Mouse (Mus musculus) left cerebral cortex, postnatal 36 days (tissue): ENCODE data around the gene Camta1. TPM values are rescaled to one million over a fixed set of nuclear protein-coding genes. Genes with fewer than 3 reads are reported as not detected.

Source experiments
- DNase-seq, 2 experiments: peaks; one replicate each; pipeline ENCODE4 v3.0.0; 2021 to 2022; ENCODE audit warnings: low spot score in 2 of 2, mixed read lengths in 1 of 2
- intact Hi-C: fragments of 180-260 bp; cut with DNase I; formaldehyde crosslinking; loops from one replicate; pipeline ENCODE4 v1.15.1; 2025
- total RNA-seq, 2 experiments: library from RNA; stranded (reverse); gene quantifications; 2 replicates each; pipeline ENCODE4 v1.2.3; 2021

Camta1 gene
- total RNA-seq, 2 experiments from 2014 or later: 207 to 216 TPM

DNA sequence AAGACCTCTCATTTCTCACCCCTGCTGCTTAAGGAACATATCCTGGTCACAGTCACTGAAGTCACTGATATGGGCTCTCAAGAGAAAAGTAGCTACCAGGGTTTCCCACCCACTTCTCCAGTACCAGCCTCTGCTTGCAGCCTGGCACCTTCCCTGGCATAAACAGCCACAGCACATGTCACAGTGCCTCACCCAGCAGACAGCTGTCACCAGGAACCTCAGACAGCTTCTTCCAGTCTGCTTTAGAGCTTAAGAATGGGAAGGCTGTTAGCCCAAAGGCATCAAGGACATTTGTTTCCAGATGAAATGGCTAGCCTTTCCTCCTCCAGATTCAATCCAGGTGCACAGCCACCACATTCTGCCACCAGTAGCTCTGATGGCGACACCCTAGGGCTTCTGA lies 697.4 kb downstream of the Camta1 start:
- intact Hi-C loops: loop anchor here (5.0 kb wide), 1 partner anchor 33 kb away; no protein-coding TSS in a partner anchor
- DNase-seq: no peak

GRCm38 (mm10) chr4:151161869-151162268 lies 699.8 kb downstream of the Camta1 start:
- intact Hi-C loops: loop anchor here (5.0 kb wide), 1 partner anchor 35 kb away; no protein-coding TSS in a partner anchor
- DNase-seq: no peak

- no peak for DNase-seq
- intact Hi-C loops: loop anchor here (5.0 kb wide), 1 partner anchor 36 kb away; no protein-coding TSS in a partner anchor
Observed at GRCm38 (mm10) chr4:151160932-151161331, 700.7 kb downstream of the Camta1 start.

GRCm38 (mm10) chr4:151160476-151160875 lies 701.2 kb downstream of the Camta1 start:
- no peak for DNase-seq
- intact Hi-C loops: loop anchor here (5.0 kb wide), 1 partner anchor 37 kb away; no protein-coding TSS in a partner anchor

- intact Hi-C loops: loop anchor here (5.0 kb wide), 1 partner anchor 124 kb away; no protein-coding TSS in a partner anchor
- DNase-seq: no peak
Observed at GRCm38 (mm10) chr4:151158250-151158649, 703.4 kb downstream of the Camta1 start.

GRCm38 (mm10) chr4:151156904-151157303 lies 704.8 kb downstream of the Camta1 start:
- peak; percentile 83 to 85 for DNase-seq
- intact Hi-C loops: loop anchor here (2.0 to 5.0 kb wide), 3 partner anchors 125 to 764 kb away; no protein-coding TSS in a partner anchor

DNA sequence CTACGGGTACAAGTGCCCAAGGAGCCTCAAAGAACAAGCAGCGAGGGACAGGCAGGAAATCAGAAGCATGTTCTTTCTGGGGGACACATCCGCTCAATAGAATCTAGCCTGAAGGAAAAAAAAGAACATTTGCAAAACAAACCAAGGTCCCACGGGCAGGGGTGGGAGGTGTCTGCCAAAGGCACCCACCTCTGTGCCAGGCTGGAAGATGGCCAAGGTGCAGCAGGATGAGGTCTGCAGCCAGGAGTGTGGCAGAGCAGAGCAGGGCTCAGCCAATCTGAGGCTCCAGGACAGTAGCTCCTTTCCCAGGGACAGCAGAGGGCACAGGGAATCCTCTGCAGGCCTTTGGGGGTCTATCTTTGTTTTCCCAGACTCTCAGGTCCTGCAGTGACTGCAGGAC lies 706.1 kb downstream of the Camta1 start:
- intact Hi-C loops: loop anchor here (5.0 kb wide), 1 partner anchor 127 kb away; no protein-coding TSS in a partner anchor
- no peak for DNase-seq

DNA sequence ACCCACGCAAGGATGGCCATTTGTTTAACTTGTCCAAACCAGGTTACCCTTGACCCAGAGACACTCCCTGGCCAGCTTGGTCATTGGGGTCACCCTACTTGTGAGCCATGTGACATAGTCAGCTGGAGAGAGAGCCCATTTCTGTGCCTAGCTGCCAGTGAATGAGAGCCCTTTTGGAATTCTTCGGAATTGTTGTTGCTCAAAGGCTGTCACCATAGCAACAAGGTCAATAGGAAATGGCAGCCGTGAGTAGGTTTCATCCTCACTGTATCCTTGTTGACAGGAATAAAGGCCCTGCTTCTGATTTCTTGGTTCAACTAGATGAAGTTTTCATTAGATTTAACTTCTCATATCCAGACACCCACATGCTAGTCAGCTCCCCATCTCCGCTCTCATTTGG lies 707.4 kb downstream of the Camta1 start:
- intact Hi-C loops: no loop called here
- DNase-seq: no peak

GRCm38 (mm10) chr4:151152010-151152409 lies 709.7 kb downstream of the Camta1 start:
- intact Hi-C loops: no loop called here
- no peak for DNase-seq

GRCm38 (mm10) chr4:151150842-151151241 lies 710.8 kb downstream of the Camta1 start:
- DNase-seq: no peak
- intact Hi-C loops: no loop called here

DNA sequence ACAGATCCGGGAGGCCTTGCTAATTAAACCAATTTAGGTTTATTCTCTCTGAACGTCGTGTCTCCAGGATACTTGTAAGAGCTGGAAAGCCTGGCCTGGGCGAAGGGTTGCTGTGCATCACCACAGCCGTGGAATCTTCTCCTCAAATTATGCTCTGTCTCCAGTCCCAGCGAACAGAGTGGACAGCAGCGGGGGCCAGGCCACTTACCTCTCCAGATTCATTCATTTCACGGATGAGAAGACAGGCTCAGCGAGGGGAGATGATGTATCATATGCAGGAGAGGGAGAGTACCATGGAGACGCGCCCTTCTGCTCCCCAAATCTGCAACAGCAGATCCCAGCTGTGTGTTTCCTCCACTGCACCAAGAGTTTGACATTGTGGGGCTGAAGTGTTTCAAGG lies 711.6 kb downstream of the Camta1 start:
- DNase-seq: no peak
- intact Hi-C loops: no loop called here

- intact Hi-C loops: no loop called here
- DNase-seq: no peak
Observed at GRCm38 (mm10) chr4:151147541-151147940, 714.1 kb downstream of the Camta1 start.

- no peak for DNase-seq
- intact Hi-C loops: no loop called here
Observed at GRCm38 (mm10) chr4:151144121-151144520, 717.6 kb downstream of the Camta1 start.

DNA sequence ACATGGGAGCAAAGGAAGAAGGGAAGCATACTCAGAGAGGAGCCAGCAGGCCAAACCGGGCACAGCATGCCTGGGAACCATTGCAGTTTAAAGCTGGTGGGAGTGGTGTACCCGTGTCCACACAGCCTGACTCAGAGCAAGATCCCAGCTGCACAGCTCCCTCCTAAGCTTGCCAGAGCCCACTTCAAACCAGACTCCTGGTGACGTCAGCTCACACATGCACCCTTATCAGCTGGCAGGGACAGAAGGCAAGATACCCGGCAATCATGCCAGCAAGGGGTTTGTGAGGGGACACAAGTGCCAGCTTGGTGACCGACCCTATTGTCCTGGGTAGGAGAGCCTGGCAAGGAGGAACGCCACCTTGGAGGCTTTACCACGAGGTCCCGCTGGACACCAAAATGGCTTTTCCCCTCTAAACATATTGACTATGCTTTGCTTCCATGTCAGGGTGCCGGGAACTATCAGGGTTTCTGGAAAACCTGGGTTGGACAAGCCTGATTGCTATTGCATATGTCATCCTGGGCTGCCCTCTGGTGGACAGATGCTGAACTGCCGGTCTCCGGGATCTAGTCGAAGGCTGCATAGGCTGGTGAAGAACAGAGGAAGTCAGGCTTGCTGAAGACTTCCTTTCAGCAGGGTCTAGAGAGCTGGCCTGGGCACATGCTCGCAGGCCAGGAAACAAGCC lies 720.3 kb downstream of the Camta1 start:
- intact Hi-C loops: loop anchor here (1.0 to 2.0 kb wide), 2 partner anchors 35 to 68 kb away; no protein-coding TSS in a partner anchor
- DNase-seq: peak; percentile 95 to 98

DNA sequence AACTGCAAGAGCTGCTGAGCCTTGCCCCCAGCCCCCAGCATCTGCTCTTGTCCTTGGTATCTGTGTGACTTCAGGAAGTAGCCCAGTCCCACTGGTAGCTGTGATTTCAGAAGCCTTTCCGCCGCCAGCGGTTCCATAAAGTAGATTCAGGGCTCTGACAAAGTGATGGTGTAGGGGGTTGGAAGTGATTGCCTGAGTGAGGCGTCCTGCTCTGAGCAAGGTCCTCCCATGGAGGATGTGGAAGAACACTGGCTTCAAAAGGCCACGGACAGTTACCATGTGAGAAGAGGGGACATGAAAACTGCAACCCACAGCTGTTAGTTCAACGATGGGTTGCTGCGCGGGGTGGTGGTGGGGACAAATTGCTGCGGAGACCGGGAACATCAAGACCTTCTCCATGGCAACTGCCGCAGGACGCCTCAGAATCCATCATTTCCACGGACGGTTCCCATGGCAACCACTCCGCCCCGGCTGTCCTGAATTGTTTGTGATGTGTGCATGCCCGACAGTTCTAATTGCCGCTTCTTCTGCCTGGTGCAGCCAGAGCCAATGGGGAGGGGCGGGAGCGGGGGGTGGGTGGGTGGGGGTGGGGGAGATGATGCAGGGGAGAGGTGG lies 721.2 kb downstream of the Camta1 start:
- DNase-seq: peak; percentile 87 to 90
- intact Hi-C loops: loop anchor here (2.0 kb wide), 1 partner anchor 34 kb away; no protein-coding TSS in a partner anchor

- peak; percentile 85 to 88 for DNase-seq
- intact Hi-C loops: loop anchor here (5.0 kb wide), 1 partner anchor 42 kb away; no protein-coding TSS in a partner anchor
Observed at GRCm38 (mm10) chr4:151139053-151139840, 722.4 kb downstream of the Camta1 start.

DNA sequence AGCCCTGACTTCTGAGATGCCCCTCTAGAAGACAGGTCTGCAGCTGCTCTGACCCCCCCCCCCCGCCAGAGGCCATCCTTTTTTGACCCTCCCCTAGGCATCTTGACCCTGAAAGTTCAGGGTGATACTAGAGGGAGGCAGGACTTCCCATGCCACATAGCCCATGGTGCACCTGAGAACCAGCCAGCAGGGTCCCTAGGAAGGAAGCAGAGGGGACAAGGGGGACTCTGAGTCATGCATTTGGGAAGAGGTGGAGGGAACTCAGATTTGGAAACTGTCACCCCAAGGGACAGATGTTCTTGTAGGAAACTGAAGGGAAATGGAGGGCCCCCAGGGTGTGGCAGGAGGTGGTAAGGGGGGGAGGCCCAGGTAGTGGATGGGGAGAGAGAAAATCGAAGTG lies 723.1 kb downstream of the Camta1 start:
- intact Hi-C loops: loop anchor here (5.0 kb wide), 1 partner anchor 41 kb away; no protein-coding TSS in a partner anchor
- DNase-seq: no peak

- peak in 1 of 2 experiments; percentile 35 for DNase-seq
- intact Hi-C loops: loop anchor here (5.0 kb wide), 1 partner anchor 41 kb away; no protein-coding TSS in a partner anchor
Observed at GRCm38 (mm10) chr4:151138135-151138534, 723.5 kb downstream of the Camta1 start.

- DNase-seq: no peak
- intact Hi-C loops: loop anchor here (5.0 kb wide), 1 partner anchor 40 kb away; no protein-coding TSS in a partner anchor
Observed at GRCm38 (mm10) chr4:151137701-151138100, 724.0 kb downstream of the Camta1 start.

DNA sequence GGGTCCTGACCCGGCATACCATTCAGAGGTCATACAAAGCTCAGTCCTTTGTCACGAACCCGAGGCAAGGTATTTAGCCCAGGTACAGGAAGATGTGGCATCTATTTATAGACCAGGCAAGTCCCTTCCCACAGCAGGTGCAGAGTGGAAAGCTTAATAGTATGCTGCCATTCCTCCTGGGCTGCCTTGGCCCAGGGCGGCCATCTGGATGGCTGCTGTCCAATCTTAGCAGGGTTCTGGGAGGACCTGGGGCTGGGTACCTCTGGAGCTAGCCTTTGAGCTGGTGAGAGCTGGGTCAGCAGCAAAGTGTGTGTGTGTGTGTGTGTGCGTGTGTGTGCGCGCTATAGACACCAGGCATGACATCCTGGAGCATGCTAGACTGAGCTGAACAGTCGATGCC lies 726.2 kb downstream of the Camta1 start:
- no peak for DNase-seq
- intact Hi-C loops: loop anchor here (5.0 kb wide), 1 partner anchor 38 kb away; no protein-coding TSS in a partner anchor
